In genomic region chr1:152497581-152497980, GRCm38 (mm10) we compare ENCODE assay signal across 8 mouse cellular contexts.
DNase-seq lines count a peak whose midpoint lies in the region; ATAC-seq lines count a peak whose summit lies in the region.

No protein-coding gene starts in this region.

- H3K4me3 ChIP-seq in heart, embryonic 15.5 days, result no peak overlapping the region
- no peak overlapping the region for H3K4me3 ChIP-seq in liver, embryonic 11.5 days (ENCODE audit: low read depth, low read length)
- H3K4me3 ChIP-seq in hindbrain, embryonic 16.5 days (ENCODE audit: low read length), result no peak overlapping the region

- peaks cover 10% of the 10 kb centered on the region for H3K4me1 ChIP-seq in heart, embryonic 15.5 days (replicated peaks)
- no peaks in the 10 kb centered on the region for H3K4me1 ChIP-seq in liver, embryonic 11.5 days (replicated peaks; ENCODE audit: control insufficient read depth, insufficient read depth, low read length)
- H3K4me1 ChIP-seq in hindbrain, embryonic 16.5 days (ENCODE audit: control insufficient read depth, insufficient read depth, low read depth, low read length), result peaks cover 2% of the 10 kb centered on the region; the same call in 1 of the 2 replicates

- H3K27me3 ChIP-seq in heart, embryonic 15.5 days, result no peaks in the 10 kb centered on the region
- no peaks in the 10 kb centered on the region; the same call in 1 of the 2 replicates for H3K27me3 ChIP-seq in liver, embryonic 11.5 days (replicated peaks; ENCODE audit: control insufficient read depth, insufficient read depth, low read length)
- H3K27me3 ChIP-seq in hindbrain, embryonic 16.5 days (replicated peaks; ENCODE audit: control insufficient read depth, insufficient read depth, low read length), result no peaks in the 10 kb centered on the region

- H3K9me3 ChIP-seq in heart, embryonic 15.5 days (replicated peaks), result no peaks in the 10 kb centered on the region
- H3K9me3 ChIP-seq in liver, embryonic 11.5 days (ENCODE audit: control insufficient read depth, low read length), result no peaks in the 10 kb centered on the region
- H3K9me3 ChIP-seq in hindbrain, embryonic 16.5 days (ENCODE audit: control insufficient read depth, low read length), result no peaks in the 10 kb centered on the region

- H3K9ac ChIP-seq in heart, embryonic 15.5 days, result 0 out of 2 replicates have a peak overlapping the region, but pooled peaks have one; percentile 23
- no peak overlapping the region for H3K9ac ChIP-seq in liver, embryonic 11.5 days (ENCODE audit: low read depth, low read length)
- no peak overlapping the region for H3K9ac ChIP-seq in hindbrain, embryonic 16.5 days (ENCODE audit: low read depth, low read length)

- H3K27ac ChIP-seq in heart, embryonic 15.5 days, result peak overlapping the region; percentile 53
- H3K27ac ChIP-seq in liver, embryonic 11.5 days (ENCODE audit: low read depth, low read length), result no peak overlapping the region
- no peak overlapping the region for H3K27ac ChIP-seq in hindbrain, embryonic 16.5 days (ENCODE audit: low read depth, low read length)

- no peaks in the 10 kb centered on the region for H3K36me3 ChIP-seq in heart, embryonic 15.5 days
- H3K36me3 ChIP-seq in liver, embryonic 11.5 days (ENCODE audit: control insufficient read depth, insufficient read depth, low read length), result no peaks in the 10 kb centered on the region
- no peaks in the 10 kb centered on the region for H3K36me3 ChIP-seq in hindbrain, embryonic 16.5 days (ENCODE audit: control insufficient read depth, insufficient read depth, low read length)

- peak overlapping the region; percentile 41 for H3K4me2 ChIP-seq in heart, embryonic 15.5 days
- H3K4me2 ChIP-seq in liver, embryonic 11.5 days, result peak overlapping the region; percentile 9; the same call in 1 of the 2 replicates
- no peak overlapping the region for H3K4me2 ChIP-seq in hindbrain, embryonic 16.5 days (ENCODE audit: low read length)

- DNase-seq in urinary bladder, adult 18-20 months (ENCODE audit: low spot score in 2 of 2), result peak; percentile 10 to 19
- no peak for DNase-seq in urinary bladder, adult 2 months (ENCODE audit: low spot score)
- DNase-seq in liver, embryonic 11.5 days (ENCODE audit: low spot score), result no peak
- DNase-seq in yolk sac, embryonic 10.5 days (ENCODE audit: low spot score), result peak; percentile 27
- no peak for DNase-seq in thymus, postnatal 14 days
- no peak for DNase-seq in spleen, adult 18-20 months

- peak; percentile 43; the same call in 1 of the 2 replicates for ATAC-seq in heart, embryonic 15.5 days (replicated peaks; ENCODE audit: insufficient number of reproducible peaks, insufficient read depth, low FRiP score, low read depth)
- ATAC-seq in liver, embryonic 11.5 days (replicated peaks; ENCODE audit: low FRiP score), result no peak
- no peak for ATAC-seq in hindbrain, embryonic 16.5 days

- WGBS in heart, embryonic 15.5 days, result 40% methylated on average over 11 of the region's 11 CpGs
- 56% methylated on average over 11 of the region's 11 CpGs for WGBS in liver, embryonic 11.5 days
- 56% methylated on average over 11 of the region's 11 CpGs for WGBS in hindbrain, embryonic 16.5 days

Comparison
In these comparisons a context has a peak if more than half of its experiments do, and no peak if none do; other contexts are left out.
1. DNase-seq: peak in urinary bladder, adult 18-20 months (2 of 2) and yolk sac, embryonic 10.5 days (single experiment); none in urinary bladder, adult 2 months (single experiment), liver, embryonic 11.5 days (single experiment), thymus, postnatal 14 days (single experiment) and spleen, adult 18-20 months (0 of 2).